ENCODE assay signal across 30 mouse cellular contexts in genomic region chr3:148491287-148491686, GRCm38 (mm10).
DNase-seq lines count a peak whose midpoint lies in the region; ATAC-seq and TF ChIP-seq lines count a peak whose summit lies in the region.
"Had no signal": no experiment of that assay in that cellular context is flagged by ENCODE, and none has a peak within 500 bp of the region (broad histone marks: within the 10 kb centered on the region; RNA-seq: fewer than 3 reads in every experiment).

No protein-coding gene starts in this region.

- TF ChIP-seq POLR2A in CH12.LX (IDR thresholded peaks at IDR 0.05; ENCODE audit: low read depth, low read length): no peak

- peaks cover 19 to 35% of the 10 kb centered on the region in 2 experiments for H3K4me1 ChIP-seq in CH12.LX (ENCODE audit: control insufficient read depth in 1 of 2, insufficient read depth in 2 of 2)
- H3K4me1 ChIP-seq: heart, embryonic 10.5 days; heart, embryonic 15.5 days; intestine, embryonic 15.5 days; limb, embryonic 12.5 days; liver, embryonic 15.5 days; midbrain, embryonic 13.5 days had no signal

- dilution Hi-C loops in CH12.LX (cut with MboI; ENCODE audit: extremely low pct_ligation_motif_present, extremely low pct_unique_long_range_greater_than_20kb, low sequenced_read_pairs): no loop called here

- H3K27me3 ChIP-seq in CH12.LX (replicated peaks): no peaks in the 10 kb centered on the region
- H3K27me3 ChIP-seq: heart, embryonic 15.5 days; intestine, embryonic 15.5 days; limb, embryonic 12.5 days; liver, embryonic 15.5 days; megakaryocyte, embryonic 14.5 days; midbrain, embryonic 13.5 days had no signal

- H3K79me2 ChIP-seq in CH12.LX (replicated peaks; ENCODE audit: control insufficient read depth, extremely low read depth, insufficient read depth, poor library complexity, severe bottlenecking): no peaks in the 10 kb centered on the region

- no peaks in the 10 kb centered on the region for H3K9me3 ChIP-seq in CH12.LX (replicated peaks; ENCODE audit: low read length)
- H3K9me3 ChIP-seq: heart, embryonic 10.5 days; heart, embryonic 15.5 days; intestine, embryonic 15.5 days; limb, embryonic 12.5 days; liver, embryonic 15.5 days; megakaryocyte, embryonic 14.5 days; midbrain, embryonic 13.5 days had no signal

- H3K4me3 ChIP-seq in CH12.LX (replicated peaks in 1 of 3; ENCODE audit: low read depth in 2 of 3, low read length in 2 of 3, poor library complexity in 1 of 3): no peak overlapping the region
- H3K4me3 ChIP-seq: erythroblast, embryonic 14.5 days; heart, embryonic 10.5 days; heart, embryonic 15.5 days; intestine, embryonic 15.5 days; limb, embryonic 12.5 days; liver, embryonic 15.5 days; megakaryocyte, embryonic 14.5 days; midbrain, embryonic 13.5 days had no signal

- ATAC-seq in hematopoietic stem cell, adult 5-6 weeks (replicated peaks in 1 of 2; ENCODE audit: insufficient read depth in 1 of 2, low FRiP score in 2 of 2, low TSS enrichment in 1 of 2, low read depth in 1 of 2, poor library complexity in 2 of 2, severe bottlenecking in 2 of 2): peak; percentile 23 to 27; a peak in 2 of 4 replicates
- peak; percentile 86 for ATAC-seq in megakaryocyte-erythroid progenitor cell, adult 5-6 weeks (replicated peaks; ENCODE audit: low FRiP score, low TSS enrichment, poor library complexity, severe bottlenecking)
- ATAC-seq: intestine, embryonic 15.5 days; midbrain, embryonic 13.5 days had no signal

- peak; percentile 97 for TF ChIP-seq EP300 in CH12.LX (IDR thresholded peaks at IDR 0.05; ENCODE audit: low read length)

- H3K36me3 ChIP-seq in CH12.LX (replicated peaks in 1 of 2; ENCODE audit: control insufficient read depth in 1 of 2, insufficient read depth in 1 of 2, low read length in 1 of 2): no peaks in the 10 kb centered on the region
- H3K36me3 ChIP-seq: G1E; heart, embryonic 10.5 days; heart, embryonic 15.5 days; intestine, embryonic 15.5 days; limb, embryonic 12.5 days; liver, embryonic 15.5 days; midbrain, embryonic 13.5 days had no signal

- H3K27ac ChIP-seq in CH12.LX (ENCODE audit: insufficient read depth, low read depth): no peak overlapping the region
- H3K27ac ChIP-seq: heart, embryonic 10.5 days; heart, embryonic 15.5 days; hindbrain, embryonic 14.5 days; intestine, embryonic 15.5 days; limb, embryonic 12.5 days; liver, embryonic 15.5 days; midbrain, embryonic 13.5 days; stomach, postnatal 0 days had no signal

- TF ChIP-seq RAD21 in CH12.LX (IDR thresholded peaks at IDR 0.05; ENCODE audit: low read depth, low read length): no peak; the same call in 1 of the 2 replicates

- TF ChIP-seq CTCF in CH12.LX (conservative IDR thresholded peaks at IDR 0.05 in 1 of 2, IDR thresholded peaks at IDR 0.05 in 1 of 2; ENCODE audit: low read depth in 2 of 2, low read length in 2 of 2): no peak

- in situ Hi-C loops in CH12.LX (cut with MboI; ENCODE audit: low pct_ligation_motif_present, low pct_unique_long_range_greater_than_20kb, low sequenced_read_pairs): no loop called here

- DNase-seq in 416B (ENCODE audit: low read depth): peak; percentile 55
- peak; percentile 83 for DNase-seq in CH12.LX (ENCODE audit: extremely low read depth)
- no peak for DNase-seq in spleen, postnatal 10 days (ENCODE audit: low spot score in 2 of 2)
- DNase-seq in right cerebral cortex, postnatal 10 days (ENCODE audit: low spot score in 2 of 2): no peak
- no peak for DNase-seq in left cerebral cortex, adult 9 months (ENCODE audit: low spot score in 2 of 2)
- no peak for DNase-seq in left cerebral cortex, adult 8-10 months (ENCODE audit: low spot score in 2 of 2)
- DNase-seq: adrenal gland, postnatal 36 days; cerebellum, adult 18-20 months; cerebellum, postnatal 10 days; gastrocnemius, postnatal 14 days; heart, postnatal 36 days; kidney, adult 2 months; kidney, postnatal 4 days; lung, embryonic 14.5 days; right cerebral cortex, postnatal 14 days; thymus, adult 18-20 months; thymus, postnatal 25 days had no signal

- no peak overlapping the region for H3K9ac ChIP-seq in CH12.LX (ENCODE audit: insufficient read depth, low read depth)
- H3K9ac ChIP-seq: heart, embryonic 15.5 days; hindbrain, embryonic 14.5 days; intestine, embryonic 15.5 days; limb, embryonic 12.5 days; liver, embryonic 15.5 days; lung, embryonic 14.5 days; midbrain, embryonic 13.5 days had no signal

- H3K4me2 ChIP-seq in CH12.LX (ENCODE audit: insufficient read depth, low read depth, poor library complexity, severe bottlenecking): peak overlapping the region; percentile 57; the same call in 1 of the 2 replicates
- H3K4me2 ChIP-seq: heart, embryonic 15.5 days; hindbrain, embryonic 14.5 days; intestine, embryonic 15.5 days; limb, embryonic 12.5 days; liver, embryonic 15.5 days; lung, embryonic 14.5 days; midbrain, embryonic 13.5 days had no signal

TF ChIP-seq in CH12.LX, 34 proteins besides CTCF, POLR2A, EP300 and RAD21:
- peak; percentile 63; the same call in 1 of the 2 replicates for TF ChIP-seq TCF12 (IDR thresholded peaks at IDR 0.05; ENCODE audit: low read depth, low read length)
- TF ChIP-seq ETS1 (conservative IDR thresholded peaks at IDR 0.05; ENCODE audit: low read depth, low read length): peak; percentile 78
- no peak for TF ChIP-seq MXI1 (IDR thresholded peaks at IDR 0.05; ENCODE audit: low read depth, low read length)
- TF ChIP-seq MAZ (IDR thresholded peaks at IDR 0.05; ENCODE audit: low read depth, low read length): no peak
- TF ChIP-seq HCFC1 (IDR thresholded peaks at IDR 0.05; ENCODE audit: low read depth, low read length): no peak
- no peak for TF ChIP-seq USF2 (conservative IDR thresholded peaks at IDR 0.05; ENCODE audit: low read depth, low read length)
- peak; percentile 82; the same call in 1 of the 2 replicates for TF ChIP-seq RCOR1 (conservative IDR thresholded peaks at IDR 0.05; ENCODE audit: low read depth, low read length)
- peak; percentile 88 for TF ChIP-seq JUN (IDR thresholded peaks at IDR 0.05; ENCODE audit: insufficient read depth, low read depth, low read length)
- TF ChIP-seq ZMIZ1 (IDR thresholded peaks at IDR 0.05; ENCODE audit: low read depth, low read length): no peak
- no peak for TF ChIP-seq ZC3H11A (IDR thresholded peaks at IDR 0.05; ENCODE audit: low read depth, low read length)
- TF ChIP-seq ELF1 (IDR thresholded peaks at IDR 0.05; ENCODE audit: low read depth, low read length): 0 out of 2 replicates have a peak, but pooled peaks have one; percentile 36
- TF ChIP-seq MEF2A (IDR thresholded peaks at IDR 0.05; ENCODE audit: borderline replicate concordance, low read depth, low read length): peak; percentile 45; the same call in 1 of the 2 replicates
- no peak for TF ChIP-seq E2F4 (IDR thresholded peaks at IDR 0.05; ENCODE audit: insufficient replicate concordance, low read depth, low read length)
- 0 out of 2 replicates have a peak, but pooled peaks have one; percentile 12 for TF ChIP-seq MYC (IDR thresholded peaks at IDR 0.05; ENCODE audit: low read depth, low read length)
- no peak for TF ChIP-seq MAX (IDR thresholded peaks at IDR 0.05; ENCODE audit: low read length)
- TF ChIP-seq ZKSCAN1 (IDR thresholded peaks at IDR 0.05; ENCODE audit: borderline replicate concordance, low read depth, low read length): no peak
- no peak for TF ChIP-seq NRF1 (IDR thresholded peaks at IDR 0.05; ENCODE audit: low read depth, low read length)
- TF ChIP-seq KAT2A (IDR thresholded peaks at IDR 0.05; ENCODE audit: insufficient replicate concordance, low read length): no peak
- peak; percentile 74 for TF ChIP-seq SIN3A (IDR thresholded peaks at IDR 0.05; ENCODE audit: low read length)
- TF ChIP-seq UBTF (IDR thresholded peaks at IDR 0.05; ENCODE audit: low read depth, low read length): no peak
- no peak for TF ChIP-seq PAX5 (IDR thresholded peaks at IDR 0.05; ENCODE audit: low read length)
- TF ChIP-seq USF1 (IDR thresholded peaks at IDR 0.05; ENCODE audit: low read depth, low read length): no peak
- peak; percentile 99 for TF ChIP-seq JUND (conservative IDR thresholded peaks at IDR 0.05; ENCODE audit: low read depth, low read length)
- TF ChIP-seq SMC3 (IDR thresholded peaks at IDR 0.05; ENCODE audit: low read depth, low read length): no peak
- peak; percentile 77 for TF ChIP-seq BHLHE40 (IDR thresholded peaks at IDR 0.05; ENCODE audit: low read depth, low read length)
- no peak for TF ChIP-seq CHD2 (IDR thresholded peaks at IDR 0.05; ENCODE audit: low read length)
- TF ChIP-seq NELFE (IDR thresholded peaks at IDR 0.05; ENCODE audit: low read depth, low read length): no peak
- peak; percentile 97 for TF ChIP-seq IRF4 (IDR thresholded peaks at IDR 0.05; ENCODE audit: low read depth, low read length)
- TF ChIP-seq MAFK (IDR thresholded peaks at IDR 0.05; ENCODE audit: insufficient replicate concordance, low read length): no peak
- peak; percentile 86 for TF ChIP-seq ZNF384 (IDR thresholded peaks at IDR 0.05; ENCODE audit: low read depth, low read length)
- TF ChIP-seq POLR2AphosphoS2 (IDR thresholded peaks at IDR 0.05; ENCODE audit: low read depth, low read length): no peak
- no peak for TF ChIP-seq GABPA (IDR thresholded peaks at IDR 0.05; ENCODE audit: insufficient replicate concordance, low read depth, low read length)
- no peak for TF ChIP-seq CHD1 (IDR thresholded peaks at IDR 0.05; ENCODE audit: low read depth, low read length)
- no peak for TF ChIP-seq TBP (conservative IDR thresholded peaks at IDR 0.05; ENCODE audit: low read depth, low read length)

Comparison
In these comparisons a context has a peak if more than half of its experiments do, and no peak if none do; other contexts are left out.
1. DNase-seq: peak in 416B (single experiment) and CH12.LX (single experiment); none in spleen, postnatal 10 days (0 of 2), right cerebral cortex, postnatal 10 days (0 of 2), left cerebral cortex, adult 9 months (0 of 2) and left cerebral cortex, adult 8-10 months (0 of 2).